Mouse (Mus musculus) neutrophil, adult 59 days (primary cell): Measurements from ENCODE around the gene Msrb2. TPM values are rescaled to one million over a fixed set of nuclear protein-coding genes. Genes with fewer than 3 reads are reported as not detected.

ENCODE experiments used
- total RNA-seq, 2 experiments: library from RNA; stranded (reverse); gene quantifications; 1 replicate in 1 of 2; 2 replicates in 1 of 2; pipeline ENCODE4 v1.2.4; 2023

Gene Msrb2
- total RNA-seq = 10 to 100 TPM; 11.8 to 13.1 TPM

DNA sequence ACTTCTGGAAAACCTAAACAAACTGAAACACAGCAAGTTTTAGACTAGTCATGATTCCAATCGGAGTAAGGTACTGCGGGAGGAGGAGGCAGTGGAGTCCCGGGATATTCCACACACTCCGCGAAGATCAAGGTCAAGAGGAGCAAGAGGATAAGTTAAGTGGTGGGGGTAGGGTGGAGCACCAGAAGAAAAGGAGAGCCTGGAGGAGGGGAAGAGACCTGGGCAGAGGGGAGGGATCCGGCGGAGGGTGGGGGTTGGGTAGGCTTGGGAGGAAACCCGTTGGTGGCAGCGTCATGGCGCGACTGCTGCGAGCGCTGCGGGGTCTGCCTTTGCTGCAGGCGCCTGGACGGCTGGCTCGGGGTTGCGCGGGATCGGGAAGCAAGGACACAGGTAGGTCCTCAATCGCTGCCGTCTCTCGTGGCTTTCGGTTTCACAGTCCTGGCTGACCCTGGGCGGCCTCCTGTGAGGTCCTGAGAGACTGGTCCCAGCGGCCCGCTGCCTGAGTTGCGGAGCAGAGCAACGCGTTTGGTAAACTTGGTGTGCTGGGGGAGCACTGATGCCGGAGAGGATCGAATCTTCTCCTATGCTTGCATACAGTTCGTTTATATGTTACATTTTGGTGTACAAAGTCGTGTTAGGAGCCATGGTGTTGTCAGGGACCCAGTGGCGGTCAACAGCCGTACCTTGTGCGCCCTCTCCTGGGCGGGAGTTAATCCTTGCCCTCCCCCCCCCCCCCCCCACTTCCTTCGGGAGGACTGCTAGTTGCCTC lies at the start of gene Msrb2:
Msrb2 (plus strand) TSS at position 51 of the 769 bp plus-strand sequence.

Other genes with a start within 250 kb of the Msrb2 start
- 1 to 10 TPM; 2.1 to 3.3 TPM for gene Armc3, start 172.1 kb upstream of the Msrb2 start, total RNA-seq
- not detected for gene Ptf1a, start 74.2 kb downstream of the Msrb2 start, total RNA-seq
- gene 4921504E06Rik, start 182.5 kb downstream of the Msrb2 start, total RNA-seq = not detected